Mouse (Mus musculus): ENCODE data around the gene Prkag2.

DNA sequence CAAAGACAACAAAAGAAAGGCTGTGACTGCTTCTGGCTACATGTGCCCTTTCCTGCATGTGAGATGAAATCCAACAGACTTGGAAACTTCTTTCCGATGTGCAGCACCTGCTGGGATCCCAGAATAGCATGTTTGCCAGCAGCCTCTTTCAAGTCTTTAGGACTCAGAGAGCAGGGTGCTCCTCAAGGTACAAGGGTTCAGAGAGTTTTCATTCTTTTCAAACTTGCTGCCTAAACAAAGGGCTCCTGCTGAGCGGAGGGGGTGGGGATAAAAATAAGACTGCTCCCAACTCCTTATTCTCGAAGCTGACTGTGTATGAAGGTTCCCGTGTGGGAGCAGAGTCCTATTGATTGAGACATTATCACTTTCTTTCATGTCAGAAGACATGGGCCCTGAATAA is 283.3 kb downstream of the Prkag2 start:
- TF ChIP-seq CTCF (IDR thresholded peaks at IDR 0.05; ENCODE audit: control insufficient read depth, insufficient read depth, insufficient read length) (no peak), USF1 (IDR thresholded peaks at IDR 0.05; ENCODE audit: low read depth) (no peak), MAX (IDR thresholded peaks at IDR 0.05) (no peak), MYOG (IDR thresholded peaks at IDR 0.05; ENCODE audit: control insufficient read depth, extremely low read depth, insufficient read length) (no peak)
